Mouse (Mus musculus) urinary bladder, postnatal 14 days (tissue): Measurements from ENCODE around the gene Wnt6.
A peak's percentile ranks its signal among the peaks of the same experiment; 100 is the strongest.

Source experiments
- DNase-seq: peaks from one replicate; pipeline ENCODE4 v3.0.0; 2021; ENCODE audit warnings: low spot score

Wnt6 gene

GRCm38 (mm10) chr1:74775816-74776215 is 4.1 kb downstream of the Wnt6 start:
- DNase-seq: peak; percentile 54

GRCm38 (mm10) chr1:74778934-74779486 is 7.3 kb downstream of the Wnt6 start:
- DNase-seq: no peak

DNA sequence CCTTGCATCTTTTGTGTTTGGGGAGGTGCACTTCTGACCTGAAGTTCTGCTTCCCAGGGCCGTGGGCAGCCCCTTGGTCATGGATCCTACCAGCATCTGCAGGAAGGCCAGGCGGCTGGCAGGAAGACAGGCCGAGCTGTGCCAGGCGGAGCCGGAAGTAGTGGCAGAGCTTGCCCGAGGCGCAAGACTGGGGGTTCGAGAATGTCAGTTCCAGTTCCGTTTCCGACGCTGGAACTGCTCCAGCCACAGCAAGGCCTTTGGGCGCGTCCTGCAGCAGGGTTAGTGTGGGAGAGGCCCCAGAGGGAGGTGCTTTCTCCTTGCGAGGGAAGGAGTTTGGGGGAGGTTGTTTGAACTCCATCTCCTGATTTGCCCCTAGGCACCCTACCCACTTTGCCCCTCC is 10.4 kb downstream of the Wnt6 start:
- peak; percentile 56 for DNase-seq

DNA sequence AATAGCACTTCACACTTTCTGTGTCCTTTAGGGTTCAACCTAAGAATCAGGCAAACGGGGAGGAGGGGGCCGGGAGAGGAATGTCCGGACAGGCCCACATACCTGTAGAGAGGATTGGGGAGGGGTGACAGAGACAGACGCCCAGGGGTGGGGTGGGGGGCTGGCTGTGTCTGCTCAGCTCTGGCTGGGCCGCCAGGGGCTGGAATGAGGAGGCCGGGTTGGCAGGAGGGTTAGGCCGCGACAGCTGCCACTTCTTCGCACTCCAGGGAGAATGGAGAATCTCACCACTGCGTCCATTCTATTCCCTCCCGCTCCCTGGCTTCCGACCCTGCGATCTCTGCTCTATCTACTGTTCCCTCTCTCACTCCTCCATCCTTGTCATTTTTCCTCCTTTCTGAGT is 11.9 kb downstream of the Wnt6 start:
- no peak for DNase-seq

GRCm38 (mm10) chr1:74784041-74784759 is 12.5 kb downstream of the Wnt6 start:
- DNase-seq: peak; percentile 75

- peak; percentile 85 for DNase-seq
Measured at GRCm38 (mm10) chr1:74787846-74788245, 16.2 kb downstream of the Wnt6 start.

DNA sequence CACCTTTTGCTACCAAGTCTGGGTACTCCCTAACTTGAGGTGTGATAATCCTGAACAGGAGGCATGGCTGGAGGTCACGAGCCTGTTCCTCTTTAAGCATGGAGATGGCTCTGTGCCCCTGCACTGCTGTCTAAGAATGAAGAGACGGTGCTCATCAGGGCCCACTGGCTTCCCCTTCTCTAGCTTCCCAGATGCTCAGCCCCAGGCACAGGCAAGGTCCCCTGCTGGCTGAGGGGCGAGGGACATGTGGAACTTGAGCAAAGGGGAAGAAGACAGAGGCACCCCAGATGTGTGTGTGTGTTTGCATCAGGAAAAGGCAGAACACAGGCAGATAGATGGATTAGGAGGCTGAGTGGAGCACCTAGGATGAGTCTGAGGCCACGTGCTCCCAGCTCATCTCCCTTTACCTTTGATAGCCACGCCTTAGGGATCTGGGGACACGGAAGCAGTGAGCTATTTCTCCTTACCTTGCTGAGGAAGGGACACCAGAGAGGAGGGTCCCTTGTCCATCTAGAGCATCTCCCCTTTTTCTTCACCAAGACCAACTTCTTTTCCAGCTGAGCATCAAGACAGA is 17.0 kb downstream of the Wnt6 start:
- no peak for DNase-seq

DNA sequence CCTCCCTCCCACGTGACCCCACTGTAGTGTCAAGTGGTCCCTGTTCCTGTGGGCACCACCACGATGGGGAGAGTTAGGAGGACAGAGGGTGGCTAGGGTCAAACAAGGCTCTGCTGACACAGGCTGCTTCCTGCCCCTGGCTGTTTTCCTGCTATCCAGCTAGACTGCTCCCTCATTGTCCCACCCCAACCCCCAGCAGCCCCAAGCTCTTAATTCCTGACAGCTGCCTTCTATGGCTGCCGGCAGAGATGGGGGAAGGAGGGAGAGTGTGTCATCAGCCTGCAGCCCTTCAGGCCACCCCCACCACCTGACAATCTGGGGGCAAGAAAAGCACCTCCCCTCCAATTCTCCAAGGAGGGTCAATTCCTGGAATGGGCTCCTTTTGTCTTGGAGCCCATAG is 18.4 kb downstream of the Wnt6 start:
- DNase-seq: no peak

DNA sequence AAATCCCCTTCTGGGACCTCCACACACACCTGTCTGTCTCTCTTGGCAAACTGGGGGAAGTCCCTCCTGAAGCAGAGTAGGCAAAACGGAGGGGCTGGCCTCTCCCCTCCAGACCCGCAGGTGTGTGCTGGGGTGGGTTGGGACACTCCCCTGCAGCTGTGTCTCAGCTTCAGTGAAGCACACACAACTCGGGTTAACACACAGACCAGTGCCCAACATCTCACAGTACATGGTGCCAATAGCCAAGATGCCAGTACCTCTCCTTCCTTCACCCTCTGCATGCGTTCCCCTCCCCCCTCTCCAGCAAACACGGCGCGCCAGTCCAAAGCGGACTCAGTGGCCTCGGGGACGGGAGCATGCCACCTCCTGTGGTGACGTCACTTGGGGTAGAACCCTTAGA is 19.6 kb downstream of the Wnt6 start, which contains the start of gene Wnt10a:
Gene Wnt10a, plus strand, starts transcription at position 268 of the 400 bp plus-strand sequence.
- no peak for DNase-seq

GRCm38 (mm10) chr1:74792831-74793660 is 21.4 kb downstream of the Wnt6 start:
- DNase-seq: no peak

DNA sequence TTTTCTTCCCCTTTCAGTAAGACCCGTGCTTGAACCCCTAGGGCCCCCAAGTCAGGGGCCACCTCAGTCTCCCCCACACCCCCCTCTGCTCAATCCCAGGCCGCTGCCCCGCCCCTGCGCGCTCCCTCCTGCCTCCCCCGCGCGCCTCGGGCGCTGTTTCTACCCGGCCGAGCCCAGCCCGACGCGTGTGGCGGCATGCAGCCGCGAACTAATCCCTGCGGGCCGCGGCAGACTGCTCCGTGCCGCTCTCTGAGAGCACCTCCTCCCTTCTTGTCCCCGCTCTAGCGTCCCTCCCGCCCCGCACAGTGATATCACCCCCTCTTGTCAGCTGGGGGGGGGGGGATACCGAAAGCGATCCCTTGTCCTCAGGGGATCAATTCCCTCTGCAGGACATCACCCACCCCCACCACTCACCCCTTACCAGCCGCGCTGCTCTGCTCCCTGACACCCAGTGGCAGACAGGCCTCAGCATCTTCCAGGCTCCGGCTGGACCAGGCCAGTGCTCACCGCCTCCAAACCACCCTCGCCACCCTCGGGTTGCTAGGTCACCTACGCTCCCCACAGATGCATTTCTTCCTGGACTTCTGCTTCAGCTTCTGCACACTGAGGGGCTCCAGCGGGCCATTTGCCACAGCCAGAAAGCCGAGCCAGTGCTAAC is 22.9 kb downstream of the Wnt6 start:
- peak; percentile 67 for DNase-seq

- DNase-seq: no peak
Measured at GRCm38 (mm10) chr1:74795145-74795529, 23.4 kb downstream of the Wnt6 start.

GRCm38 (mm10) chr1:74797459-74797858 is 25.8 kb downstream of the Wnt6 start:
- no peak for DNase-seq

GRCm38 (mm10) chr1:74800424-74800888 is 28.8 kb downstream of the Wnt6 start:
- no peak for DNase-seq

DNA sequence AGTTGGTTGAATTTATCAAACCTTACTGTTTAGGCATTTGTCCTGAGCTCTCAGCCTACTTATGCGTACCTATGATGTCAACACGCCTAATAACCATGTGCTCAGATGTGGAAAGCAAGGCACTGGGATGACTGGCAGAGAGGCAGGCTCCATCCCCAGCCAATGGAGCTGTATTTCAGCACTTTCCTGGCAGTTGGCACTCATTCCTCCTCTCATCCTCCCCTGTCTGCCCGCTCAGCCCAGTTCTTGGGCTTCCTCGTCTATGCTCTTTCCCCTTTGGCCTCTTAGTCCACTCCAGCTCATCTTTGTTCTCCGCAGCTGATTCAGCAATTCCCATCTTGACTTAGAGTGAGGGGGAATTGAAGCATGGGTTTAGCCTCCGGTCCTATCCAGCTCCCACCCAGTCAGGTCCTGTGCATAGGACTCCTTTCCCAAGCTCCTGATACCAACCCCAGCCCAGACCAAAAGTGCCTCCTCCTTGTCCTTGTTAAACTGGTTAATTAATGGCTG is 30.0 kb downstream of the Wnt6 start:
- no peak for DNase-seq

- DNase-seq: peak; percentile 85
Measured at GRCm38 (mm10) chr1:74802795-74803656, 31.3 kb downstream of the Wnt6 start.

GRCm38 (mm10) chr1:74804211-74804870 is 32.6 kb downstream of the Wnt6 start:
- no peak for DNase-seq

DNA sequence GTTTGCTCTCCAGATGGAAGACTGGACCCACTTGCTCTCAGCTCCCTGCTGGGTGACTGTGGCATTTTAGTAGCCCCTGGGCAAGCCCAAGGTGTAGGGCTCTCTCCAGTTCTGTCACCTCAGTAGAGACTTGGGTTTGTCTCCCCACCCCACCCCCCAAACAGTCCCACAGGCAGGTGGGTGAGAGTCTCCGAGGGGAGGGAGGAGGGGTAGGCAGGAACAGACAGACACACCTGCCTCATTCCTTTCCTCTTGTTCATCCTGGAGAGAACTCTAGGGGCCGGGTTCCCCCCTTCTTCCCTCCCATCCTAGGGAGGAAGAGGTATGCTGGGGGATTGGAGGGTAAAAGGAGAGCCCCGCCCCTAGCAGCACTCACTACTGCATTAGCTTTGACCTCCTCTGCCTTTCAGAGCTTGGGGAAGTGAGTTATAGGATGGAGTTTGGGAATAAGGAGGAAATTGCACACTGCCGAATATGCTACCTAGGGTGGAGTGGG is 33.7 kb downstream of the Wnt6 start:
- no peak for DNase-seq

DNA sequence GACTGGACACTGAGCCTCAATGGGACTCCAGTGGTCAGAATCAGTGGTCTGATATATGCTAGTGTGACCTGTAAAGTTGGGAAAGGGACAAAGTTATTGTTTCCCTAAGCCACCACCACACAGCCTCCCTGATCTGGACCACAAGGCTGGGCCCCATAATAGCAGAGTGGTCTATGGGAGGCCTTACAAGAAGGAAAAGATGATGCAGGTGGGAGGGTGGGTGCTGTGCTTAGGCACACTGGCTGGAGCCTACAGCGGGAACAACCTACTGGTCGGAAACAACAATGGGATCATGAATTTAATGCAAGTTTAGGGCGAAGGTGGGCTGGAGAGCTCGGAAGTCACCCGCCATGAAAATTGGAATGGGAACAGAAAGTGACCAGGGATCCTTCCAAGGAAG is 34.2 kb downstream of the Wnt6 start:
- DNase-seq: no peak
